Mouse (Mus musculus): Measurements from ENCODE around the gene Hapln2. TPM values are rescaled to one million over a fixed set of nuclear protein-coding genes. Genes with fewer than 3 reads are reported as not detected.

Gene Hapln2
- polyA plus RNA-seq, 1 experiment: 0.26 TPM

- Histone ChIP-seq H3K4me1 (replicated peaks; ENCODE audit: control insufficient read depth, insufficient read depth, low read length) (0 out of 2 replicates have a peak, but pooled peaks cover 4% of the 10 kb centered on the region), H3K4me3 (ENCODE audit: control insufficient read depth, insufficient read depth, low read length) (no peak overlapping the region), H3K36me3 (ENCODE audit: control insufficient read depth, insufficient read depth, low read length) (no peaks in the 10 kb centered on the region), H3K27ac (ENCODE audit: control insufficient read depth, insufficient read depth, low read length) (no peak overlapping the region), H3K27me3 (ENCODE audit: control insufficient read depth, insufficient read depth, low read length) (peaks cover 37% of the 10 kb centered on the region)
- WGBS: 4% methylated on average over 38 of the region's 38 CpGs
- DNase-seq: no peak
- TF ChIP-seq POLR2A (IDR thresholded peaks at IDR 0.05; ENCODE audit: control insufficient read depth, extremely low read depth, insufficient read depth, low read length, poor library complexity) (no peak), CTCF (IDR thresholded peaks at IDR 0.05; ENCODE audit: borderline replicate concordance, control insufficient read depth, extremely low read depth, insufficient read depth, low read length, poor library complexity) (no peak)
These were observed 28.0 kb downstream of the Hapln2 start for GRCm38 (mm10) chr3:87999243-87999895.

GRCm38 (mm10) chr3:87998747-87999146 is 28.6 kb downstream of the Hapln2 start:
- 5% methylated on average over 7 of the region's 7 CpGs for WGBS
- peaks cover 37% of the 10 kb centered on the region for H3K27me3 ChIP-seq (ENCODE audit: control insufficient read depth, insufficient read depth, low read length)
- H3K4me1 ChIP-seq (replicated peaks; ENCODE audit: control insufficient read depth, insufficient read depth, low read length): 0 out of 2 replicates have a peak, but pooled peaks cover 4% of the 10 kb centered on the region
- no peaks in the 10 kb centered on the region for H3K36me3 ChIP-seq (ENCODE audit: control insufficient read depth, insufficient read depth, low read length)
- H3K27ac ChIP-seq (ENCODE audit: control insufficient read depth, insufficient read depth, low read length): no peak overlapping the region
- DNase-seq: no peak
- TF ChIP-seq CTCF (IDR thresholded peaks at IDR 0.05; ENCODE audit: borderline replicate concordance, control insufficient read depth, extremely low read depth, insufficient read depth, low read length, poor library complexity) (no peak), POLR2A (IDR thresholded peaks at IDR 0.05; ENCODE audit: control insufficient read depth, extremely low read depth, insufficient read depth, low read length, poor library complexity) (no peak)
- H3K4me3 ChIP-seq (ENCODE audit: control insufficient read depth, insufficient read depth, low read length): no peak overlapping the region

- no peak for DNase-seq
- Histone ChIP-seq H3K27me3 (ENCODE audit: control insufficient read depth, insufficient read depth, low read length) (peaks cover 34% of the 10 kb centered on the region), H3K4me3 (ENCODE audit: control insufficient read depth, insufficient read depth, low read length) (no peak overlapping the region), H3K4me1 (replicated peaks; ENCODE audit: control insufficient read depth, insufficient read depth, low read length) (no peaks in the 10 kb centered on the region), H3K27ac (ENCODE audit: control insufficient read depth, insufficient read depth, low read length) (no peak overlapping the region), H3K36me3 (ENCODE audit: control insufficient read depth, insufficient read depth, low read length) (no peaks in the 10 kb centered on the region)
- 3% methylated on average over 45 of the region's 49 CpGs for WGBS
- no peak for TF ChIP-seq POLR2A (IDR thresholded peaks at IDR 0.05; ENCODE audit: control insufficient read depth, extremely low read depth, insufficient read depth, low read length, poor library complexity)
- no peak for TF ChIP-seq CTCF (IDR thresholded peaks at IDR 0.05; ENCODE audit: borderline replicate concordance, control insufficient read depth, extremely low read depth, insufficient read depth, low read length, poor library complexity)
These were observed 30.3 kb downstream of the Hapln2 start for GRCm38 (mm10) chr3:87996971-87997614.

GRCm38 (mm10) chr3:87996401-87996800 is 31.0 kb downstream of the Hapln2 start:
- Histone ChIP-seq H3K27ac (ENCODE audit: control insufficient read depth, insufficient read depth, low read length) (no peak overlapping the region), H3K36me3 (ENCODE audit: control insufficient read depth, insufficient read depth, low read length) (no peaks in the 10 kb centered on the region), H3K4me3 (ENCODE audit: control insufficient read depth, insufficient read depth, low read length) (no peak overlapping the region), H3K4me1 (replicated peaks; ENCODE audit: control insufficient read depth, insufficient read depth, low read length) (no peaks in the 10 kb centered on the region), H3K27me3 (ENCODE audit: control insufficient read depth, insufficient read depth, low read length) (peaks cover 28% of the 10 kb centered on the region)
- WGBS: 8% methylated on average over 15 of the region's 15 CpGs
- DNase-seq: no peak
- no peak for TF ChIP-seq POLR2A (IDR thresholded peaks at IDR 0.05; ENCODE audit: control insufficient read depth, extremely low read depth, insufficient read depth, low read length, poor library complexity)
- no peak for TF ChIP-seq CTCF (IDR thresholded peaks at IDR 0.05; ENCODE audit: borderline replicate concordance, control insufficient read depth, extremely low read depth, insufficient read depth, low read length, poor library complexity)

- no peaks in the 10 kb centered on the region for H3K4me1 ChIP-seq (replicated peaks; ENCODE audit: control insufficient read depth, insufficient read depth, low read length)
- TF ChIP-seq CTCF (IDR thresholded peaks at IDR 0.05; ENCODE audit: borderline replicate concordance, control insufficient read depth, extremely low read depth, insufficient read depth, low read length, poor library complexity): no peak
- H3K27ac ChIP-seq (ENCODE audit: control insufficient read depth, insufficient read depth, low read length): no peak overlapping the region
- H3K27me3 ChIP-seq (ENCODE audit: control insufficient read depth, insufficient read depth, low read length): peaks cover 19% of the 10 kb centered on the region
- DNase-seq: no peak
- no peak overlapping the region for H3K4me3 ChIP-seq (ENCODE audit: control insufficient read depth, insufficient read depth, low read length)
- WGBS: 25% methylated on average over 11 of the region's 11 CpGs
- no peaks in the 10 kb centered on the region for H3K36me3 ChIP-seq (ENCODE audit: control insufficient read depth, insufficient read depth, low read length)
These were observed 32.1 kb downstream of the Hapln2 start for GRCm38 (mm10) chr3:87995331-87995730.

GRCm38 (mm10) chr3:87993436-87993835 is 33.9 kb downstream of the Hapln2 start:
- no peak for TF ChIP-seq POLR2A (IDR thresholded peaks at IDR 0.05; ENCODE audit: control insufficient read depth, extremely low read depth, insufficient read depth, low read length, poor library complexity)
- TF ChIP-seq CTCF (IDR thresholded peaks at IDR 0.05; ENCODE audit: borderline replicate concordance, control insufficient read depth, extremely low read depth, insufficient read depth, low read length, poor library complexity): no peak
- no peaks in the 10 kb centered on the region for H3K36me3 ChIP-seq (ENCODE audit: control insufficient read depth, insufficient read depth, low read length)
- DNase-seq: peak; percentile 36
- H3K4me1 ChIP-seq (replicated peaks; ENCODE audit: control insufficient read depth, insufficient read depth, low read length): peaks cover under 1% of the 10 kb centered on the region
- H3K27me3 ChIP-seq (ENCODE audit: control insufficient read depth, insufficient read depth, low read length): peaks cover 13% of the 10 kb centered on the region; the same call in 1 of the 2 replicates
- 5% methylated on average over 5 of the region's 6 CpGs for WGBS
- no peak overlapping the region for H3K27ac ChIP-seq (ENCODE audit: control insufficient read depth, insufficient read depth, low read length)
- H3K4me3 ChIP-seq (ENCODE audit: control insufficient read depth, insufficient read depth, low read length): no peak overlapping the region

Data from thymus, adult 2 months (tissue).